Comparison of ENCODE assay signal across 8 mouse cellular contexts in the genomic region with DNA sequence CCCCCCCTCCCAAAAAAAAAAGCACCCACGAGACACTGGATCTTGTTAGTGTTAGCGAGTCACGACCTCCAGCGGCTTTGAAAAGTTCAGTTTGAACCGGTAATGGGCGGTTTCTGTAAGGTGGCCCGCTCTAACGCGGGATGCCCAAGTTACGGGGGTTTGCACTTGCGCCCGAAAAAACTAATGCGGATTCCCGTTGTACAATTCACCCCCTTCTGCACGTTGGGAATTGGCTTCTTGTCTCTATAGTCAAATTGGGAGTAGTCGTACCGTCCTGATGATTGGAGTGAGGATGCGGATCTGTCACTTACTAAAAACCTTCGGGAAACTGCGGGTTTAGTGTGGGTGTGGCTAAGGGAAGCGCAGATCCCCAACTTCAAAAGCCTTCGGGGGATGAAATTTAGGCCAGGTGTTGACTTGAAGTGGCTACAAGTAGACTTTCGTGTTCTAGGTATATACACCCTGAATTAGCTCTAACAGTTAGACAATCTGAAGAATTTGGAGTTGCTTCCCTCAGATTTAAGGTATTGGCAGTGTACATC. TPM values are rescaled to one million over a fixed set of nuclear protein-coding genes. Genes with fewer than 3 reads are reported as not detected.
A peak's percentile ranks its signal among the peaks of the same experiment; 100 is the strongest.
DNase-seq lines count a peak whose midpoint lies in the region; ATAC-seq and TF ChIP-seq lines count a peak whose summit lies in the region.

No protein-coding gene starts in this region.

- intact Hi-C loops in heart, adult 2 months (cut with DNase I) = loop anchor here (10.0 kb wide), 1 partner anchor 483 kb away; a partner anchor contains a TSS

- no peaks in the 10 kb centered on the region for H3K9me3 ChIP-seq in E14TG2a.4 (ENCODE audit: low read length)
- no peaks in the 10 kb centered on the region for H3K9me3 ChIP-seq in hindbrain, embryonic 14.5 days (ENCODE audit: control insufficient read depth, low read length)
- H3K9me3 ChIP-seq in megakaryocyte, embryonic 14.5 days = no peaks in the 10 kb centered on the region
- H3K9me3 ChIP-seq in stomach, embryonic 16.5 days (replicated peaks; ENCODE audit: control insufficient read depth, low read length) = no peaks in the 10 kb centered on the region

- H3K4me1 ChIP-seq in heart, adult 2 months (ENCODE audit: control insufficient read depth, insufficient read depth, low read length) = peaks cover 3% of the 10 kb centered on the region
- peaks cover 25% of the 10 kb centered on the region for H3K4me1 ChIP-seq in E14TG2a.4 (replicated peaks; ENCODE audit: low read depth, low read length)
- peaks cover 5% of the 10 kb centered on the region for H3K4me1 ChIP-seq in hindbrain, embryonic 14.5 days (replicated peaks; ENCODE audit: control insufficient read depth, insufficient read depth, low read length)
- peaks cover 47% of the 10 kb centered on the region for H3K4me1 ChIP-seq in megakaryocyte, embryonic 14.5 days
- H3K4me1 ChIP-seq in stomach, embryonic 16.5 days (ENCODE audit: control insufficient read depth, insufficient read depth, low read length) = peaks cover 3% of the 10 kb centered on the region; the same call in 1 of the 2 replicates

- H3K36me3 ChIP-seq in heart, adult 2 months (ENCODE audit: control insufficient read depth, insufficient read depth, low read length) = peaks cover 9% of the 10 kb centered on the region
- H3K36me3 ChIP-seq in E14TG2a.4 (ENCODE audit: insufficient read depth, low read length) = peaks cover 41% of the 10 kb centered on the region
- H3K36me3 ChIP-seq in hindbrain, embryonic 14.5 days (replicated peaks; ENCODE audit: control insufficient read depth, insufficient read depth) = peaks cover 27% of the 10 kb centered on the region
- peaks cover 42% of the 10 kb centered on the region for H3K36me3 ChIP-seq in megakaryocyte, embryonic 14.5 days (replicated peaks; ENCODE audit: low read length)
- H3K36me3 ChIP-seq in stomach, embryonic 16.5 days (ENCODE audit: control insufficient read depth, insufficient read depth, low read length) = peaks cover 4% of the 10 kb centered on the region

- peak overlapping the region; percentile 93 for H3K4me2 ChIP-seq in hindbrain, embryonic 14.5 days (replicated peaks)
- peak overlapping the region; percentile 90 for H3K4me2 ChIP-seq in stomach, embryonic 16.5 days (ENCODE audit: low read depth, low read length)

- 2% methylated on average over 23 of the region's 23 CpGs for WGBS in heart, adult 2 months
- WGBS in hindbrain, embryonic 14.5 days = 2% methylated on average over 23 of the region's 23 CpGs
- 1% methylated on average over 23 of the region's 23 CpGs for WGBS in stomach, embryonic 16.5 days

- no peak for TF ChIP-seq CTCF in heart, adult 2 months (IDR thresholded peaks at IDR 0.05)
- TF ChIP-seq CTCF in E14TG2a.4 (conservative IDR thresholded peaks at IDR 0.05; ENCODE audit: low read length) = no peak

- no peak for TF ChIP-seq POLR2A in heart, adult 2 months (IDR thresholded peaks at IDR 0.05; ENCODE audit: insufficient read depth, low read depth, low read length)

- H3K27me3 ChIP-seq in heart, adult 2 months (ENCODE audit: control insufficient read depth, insufficient read depth, low read length) = no peaks in the 10 kb centered on the region
- H3K27me3 ChIP-seq in E14TG2a.4 (ENCODE audit: insufficient read depth, low read length) = no peaks in the 10 kb centered on the region
- no peaks in the 10 kb centered on the region for H3K27me3 ChIP-seq in hindbrain, embryonic 14.5 days (ENCODE audit: control insufficient read depth, insufficient read depth, low read length)
- H3K27me3 ChIP-seq in megakaryocyte, embryonic 14.5 days (replicated peaks) = no peaks in the 10 kb centered on the region
- no peaks in the 10 kb centered on the region for H3K27me3 ChIP-seq in stomach, embryonic 16.5 days (ENCODE audit: control insufficient read depth, insufficient read depth, low read length)

- peak overlapping the region; percentile 92 for H3K9ac ChIP-seq in heart, adult 2 months (ENCODE audit: low read depth, low read length)
- peak overlapping the region; percentile 76 for H3K9ac ChIP-seq in hindbrain, embryonic 14.5 days
- H3K9ac ChIP-seq in stomach, embryonic 16.5 days (ENCODE audit: low read length) = peak overlapping the region; percentile 98

- no peak for TF ChIP-seq EP300 in heart, adult 2 months (IDR thresholded peaks at IDR 0.05; ENCODE audit: insufficient read depth, low read depth, low read length)

- peak in 1 of 2 experiments; percentile 30 for DNase-seq in heart, adult 2 months
- no peak for DNase-seq in heart, adult 8-10 months (ENCODE audit: low spot score)
- DNase-seq in embryo, embryonic 9.5 days (ENCODE audit: extremely low spot score) = peak; percentile 61
- DNase-seq in hindbrain, embryonic 14.5 days (ENCODE audit: low spot score) = peak; percentile 49
- DNase-seq in right cerebral cortex, adult 18-20 months = no peak

- ATAC-seq in hindbrain, embryonic 14.5 days (ENCODE audit: low FRiP score) = no peak
- no peak for ATAC-seq in stomach, embryonic 16.5 days (ENCODE audit: insufficient read depth, low FRiP score)

- H3K4me3 ChIP-seq in heart, adult 2 months = peak overlapping the region; percentile 99
- H3K4me3 ChIP-seq in E14TG2a.4 (replicated peaks; ENCODE audit: low read length) = peak overlapping the region; percentile 99
- H3K4me3 ChIP-seq in hindbrain, embryonic 14.5 days (replicated peaks; ENCODE audit: low read length) = peak overlapping the region; percentile 79
- H3K4me3 ChIP-seq in megakaryocyte, embryonic 14.5 days (replicated peaks) = peak overlapping the region; percentile 96
- peak overlapping the region; percentile 98 for H3K4me3 ChIP-seq in stomach, embryonic 16.5 days (replicated peaks; ENCODE audit: low read length)

- peak overlapping the region; percentile 95 for H3K27ac ChIP-seq in heart, adult 2 months
- no peak overlapping the region for H3K27ac ChIP-seq in hindbrain, embryonic 14.5 days
- H3K27ac ChIP-seq in stomach, embryonic 16.5 days (ENCODE audit: low read length) = peak overlapping the region; percentile 96; the same call in 1 of the 2 replicates

- H3K79me2 ChIP-seq in heart, adult 2 months (replicated peaks; ENCODE audit: control insufficient read depth, insufficient read depth, low read length) = no peaks in the 10 kb centered on the region

RNA-seq across cellular contexts. Expression of a gene that starts 0.8 kb away (rescaled TPM):
- total RNA-seq in heart, adult 2 months (2021) = 10 to 100 TPM; 16.8 to 17.1 TPM
- 8.1 and 16.5 TPM in 2 replicates for polyA plus RNA-seq in heart, adult 2 months (2012; rRNA removed)
- 10 to 100 TPM; 15.5 to 23.2 (median 17.7) TPM for total RNA-seq in heart, adult 8-10 months (2022)
- 67.2 and 74.2 TPM in 2 replicates for polyA plus RNA-seq in hindbrain, embryonic 14.5 days (2014; fragmentation: Nextera tagmentation; extraction: Ambion mirVana)
- 96.5 and 121 TPM in 2 replicates for polyA plus RNA-seq in megakaryocyte, embryonic 14.5 days (2012; ENCODE audit: insufficient read depth, low replicate concordance)
- polyA plus RNA-seq in stomach, embryonic 16.5 days (2015; fragmentation: Nextera tagmentation; extraction: Ambion mirVana) = 49.4 and 60.3 TPM in 2 replicates

RNA-seq across cellular contexts. Expression of a gene that starts 17.2 kb away (rescaled TPM):
- total RNA-seq in heart, adult 2 months (2021) = under 1 TPM; 0.31 to 0.48 TPM
- 0.08 TPM in 1 of 2 replicates, not detected in the other for polyA plus RNA-seq in heart, adult 2 months (2012; rRNA removed)
- total RNA-seq in heart, adult 8-10 months (2022) = under 1 TPM in 3 of 4 experiments, not detected in 1; 0.19 to 0.38 (median 0.30) TPM
- 0.14 and 0.23 TPM in 2 replicates for polyA plus RNA-seq in hindbrain, embryonic 14.5 days (2014; fragmentation: Nextera tagmentation; extraction: Ambion mirVana)
- polyA plus RNA-seq in megakaryocyte, embryonic 14.5 days (2012; ENCODE audit: insufficient read depth, low replicate concordance) = 2.9 TPM in 1 of 2 replicates, not detected in the other
- polyA plus RNA-seq in stomach, embryonic 16.5 days (2015; fragmentation: Nextera tagmentation; extraction: Ambion mirVana) = 0.17 and 0.19 TPM in 2 replicates

RNA-seq across cellular contexts. Expression of a gene that starts 41.2 kb away (rescaled TPM):
- total RNA-seq in heart, adult 2 months (2021) = not detected
- 0.06 TPM in 1 of 2 replicates, not detected in the other for polyA plus RNA-seq in heart, adult 2 months (2012; rRNA removed)
- total RNA-seq in heart, adult 8-10 months (2022) = not detected
- polyA plus RNA-seq in hindbrain, embryonic 14.5 days (2014; fragmentation: Nextera tagmentation; extraction: Ambion mirVana) = not detected in 2 replicates
- 0.43 and 2.6 TPM in 2 replicates for polyA plus RNA-seq in megakaryocyte, embryonic 14.5 days (2012; ENCODE audit: insufficient read depth, low replicate concordance)
- polyA plus RNA-seq in stomach, embryonic 16.5 days (2015; fragmentation: Nextera tagmentation; extraction: Ambion mirVana) = not detected in 2 replicates

RNA-seq across cellular contexts. Expression of a gene that starts 48.2 kb away (rescaled TPM):
- total RNA-seq in heart, adult 2 months (2021) = under 1 TPM; 0.26 to 0.30 TPM
- 0.35 and 0.51 TPM in 2 replicates for polyA plus RNA-seq in heart, adult 2 months (2012; rRNA removed)
- total RNA-seq in heart, adult 8-10 months (2022) = under 1 TPM; 0.14 to 0.22 (median 0.17) TPM
- 0.05 TPM in 1 of 2 replicates, not detected in the other for polyA plus RNA-seq in hindbrain, embryonic 14.5 days (2014; fragmentation: Nextera tagmentation; extraction: Ambion mirVana)
- polyA plus RNA-seq in megakaryocyte, embryonic 14.5 days (2012; ENCODE audit: insufficient read depth, low replicate concordance) = 0.09 TPM in 1 of 2 replicates, not detected in the other
- 0.32 and 0.49 TPM in 2 replicates for polyA plus RNA-seq in stomach, embryonic 16.5 days (2015; fragmentation: Nextera tagmentation; extraction: Ambion mirVana)

Comparison
In these comparisons a context has a peak if more than half of its experiments do, and no peak if none do; other contexts are left out.
1. DNase-seq: peak in embryo, embryonic 9.5 days (single experiment) and hindbrain, embryonic 14.5 days (single experiment); none in heart, adult 8-10 months (single experiment) and right cerebral cortex, adult 18-20 months (single experiment).
2. Peak in every context shown above with its lines, with median percentiles within 50 percentile points of each other: H3K4me3 ChIP-seq and H3K9ac ChIP-seq.